Mouse (Mus musculus) gastrocnemius, postnatal 14 days (tissue): ENCODE data around the gene Rnf151. TPM values are rescaled to one million over a fixed set of nuclear protein-coding genes. Genes with fewer than 3 reads are reported as not detected.

ENCODE experiments used
- DNase-seq: peaks from one replicate; pipeline ENCODE4 v3.0.0; 2021; ENCODE audit warnings: mixed read lengths
- intact Hi-C: fragments of 180-260 bp; cut with DNase I; formaldehyde crosslinking; loops from one replicate; pipeline ENCODE4 v1.15.1; 2025; ENCODE audit warnings: low total_unique reads
- total RNA-seq, 2 experiments: library from RNA; stranded (reverse); gene quantifications; 2 replicates each; pipeline ENCODE4 v1.2.3; 2021

Gene Rnf151
- total RNA-seq, 2 experiments from 2014 or later = not detected

GRCm38 (mm10) chr17:24708646-24709045, 9.2 kb downstream of the Rnf151 start:
- intact Hi-C loops = no loop called here
- DNase-seq = no peak

GRCm38 (mm10) chr17:24707801-24708425, 9.9 kb downstream of the Rnf151 start:
- no peak for DNase-seq
- intact Hi-C loops = no loop called here

- intact Hi-C loops = no loop called here
Observed at GRCm38 (mm10) chr17:24706982-24707800, 10.7 kb downstream of the Rnf151 start, which contains the start of gene Tbl3. TSS of gene Tbl3 (minus strand) at chr17:24707660.

GRCm38 (mm10) chr17:24705821-24706220, 12.0 kb downstream of the Rnf151 start:
- intact Hi-C loops = no loop called here
- DNase-seq = no peak

More at GRCm38 (mm10) chr17:24706982-24707800, 10.7 kb downstream of the Rnf151 start, which contains the start of gene Tbl3:
- peak; percentile 92 for DNase-seq

GRCm38 (mm10) chr17:24701251-24701650, 16.6 kb downstream of the Rnf151 start:
- intact Hi-C loops = no loop called here
- no peak for DNase-seq

- DNase-seq = no peak
- intact Hi-C loops = no loop called here
Observed at GRCm38 (mm10) chr17:24699473-24699872, 18.4 kb downstream of the Rnf151 start.

GRCm38 (mm10) chr17:24698715-24699114, 19.1 kb downstream of the Rnf151 start:
- DNase-seq = no peak
- intact Hi-C loops = no loop called here

GRCm38 (mm10) chr17:24697985-24698384, 19.9 kb downstream of the Rnf151 start:
- no peak for DNase-seq
- intact Hi-C loops = no loop called here

GRCm38 (mm10) chr17:24696011-24696697, 21.7 kb downstream of the Rnf151 start, which contains the start of the genes Gfer and Noxo1:
TSS of gene Gfer (minus strand) at chr17:24696156.
TSS of gene Noxo1 (plus strand) at chr17:24696234.
- intact Hi-C loops = no loop called here

GRCm38 (mm10) chr17:24695326-24696010, 22.4 kb downstream of the Rnf151 start:
- no peak for DNase-seq
- intact Hi-C loops = no loop called here

More at GRCm38 (mm10) chr17:24696011-24696697, 21.7 kb downstream of the Rnf151 start, which contains the start of the genes Gfer and Noxo1:
- peak; percentile 92 for DNase-seq

- intact Hi-C loops = no loop called here
- no peak for DNase-seq
Observed at GRCm38 (mm10) chr17:24692385-24692784, 25.5 kb downstream of the Rnf151 start.

GRCm38 (mm10) chr17:24689251-24690081, 28.4 kb downstream of the Rnf151 start, which contains the start of gene Syngr3:
TSS of gene Syngr3 (minus strand) at chr17:24689955.
- DNase-seq = no peak
- intact Hi-C loops = no loop called here

- intact Hi-C loops = no loop called here
- no peak for DNase-seq
Observed at GRCm38 (mm10) chr17:24687599-24687998, 30.3 kb downstream of the Rnf151 start.

- intact Hi-C loops = no loop called here
- DNase-seq = no peak
Observed at GRCm38 (mm10) chr17:24687146-24687595, 30.7 kb downstream of the Rnf151 start.

- intact Hi-C loops = no loop called here
- no peak for DNase-seq
Observed at GRCm38 (mm10) chr17:24686514-24686913, 31.3 kb downstream of the Rnf151 start.

GRCm38 (mm10) chr17:24677500-24678080, 40.3 kb downstream of the Rnf151 start:
- intact Hi-C loops = no loop called here
- DNase-seq = no peak

GRCm38 (mm10) chr17:24676877-24677276, 41.0 kb downstream of the Rnf151 start:
- no peak for DNase-seq
- intact Hi-C loops = no loop called here

- peak; percentile 62 for DNase-seq
- intact Hi-C loops = no loop called here
Observed at GRCm38 (mm10) chr17:24676187-24676586, 41.7 kb downstream of the Rnf151 start.
